Mouse (Mus musculus): ENCODE data around the gene Heca. TPM values are rescaled to one million over a fixed set of nuclear protein-coding genes. Genes with fewer than 3 reads are reported as not detected.

Heca gene
- total RNA-seq (2012; rRNA removed) (6.6 and 12.4 TPM in 2 replicates), total RNA-seq (2014; rRNA removed) (11.1 and 15.6 TPM in 2 replicates), polyA plus RNA-seq (2012; ENCODE audit: insufficient read length, low read depth) (9.1 and 10.0 TPM in 2 replicates)

DNA sequence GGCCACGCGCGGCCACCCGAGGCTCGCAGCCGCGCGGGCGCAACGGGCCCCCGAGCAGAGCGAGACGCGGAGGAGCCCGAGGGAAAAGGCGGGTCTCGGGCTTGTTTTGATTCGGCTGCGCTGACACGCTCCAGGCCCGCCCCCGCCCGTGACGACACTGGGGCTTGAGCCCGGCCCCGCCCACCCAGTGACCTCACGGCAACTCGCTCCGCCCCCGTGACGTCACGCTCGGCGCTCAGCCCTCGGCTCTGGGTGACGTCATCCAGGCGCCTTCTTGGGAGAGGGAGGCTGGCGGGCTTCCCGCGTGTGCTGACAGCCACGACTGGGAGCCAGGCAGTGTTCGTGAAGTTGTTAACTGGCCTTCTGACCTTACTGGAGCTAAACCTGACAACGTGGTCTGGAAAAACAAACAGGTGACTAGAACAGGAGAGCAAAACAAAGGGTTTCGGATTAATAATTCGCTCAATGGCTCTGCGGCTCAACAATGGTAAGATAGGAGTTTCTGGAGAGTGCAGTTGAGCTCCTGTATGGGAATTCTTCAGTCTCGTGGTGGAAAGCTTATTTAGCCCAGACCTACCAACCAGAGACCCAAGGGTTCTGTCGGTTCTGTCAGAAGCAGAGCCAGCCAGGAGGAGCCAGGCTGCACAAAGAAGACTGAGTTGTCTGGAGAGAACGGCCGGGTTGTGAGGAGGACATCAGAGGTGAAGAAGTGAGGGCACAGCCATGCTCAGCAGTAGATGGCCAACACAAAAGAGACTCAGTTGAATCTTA is at the start of gene Heca:
Gene Heca (minus strand): TSS at position 108 of the 771 bp plus-strand sequence.
- Histone ChIP-seq H3K9ac (ENCODE audit: insufficient read depth, low read depth) (peak within 1 kb of the TSS; percentile 89), H3K9me3 (replicated peaks; ENCODE audit: low read length) (peaks cover under 1% of the 10 kb centered on the region), H3K79me2 (replicated peaks; ENCODE audit: control insufficient read depth, extremely low read depth, insufficient read depth, poor library complexity, severe bottlenecking) (peaks cover 8% of the 10 kb centered on the region), H3K36me3 (replicated peaks in 1 of 2; ENCODE audit: control insufficient read depth in 1 of 2, insufficient read depth in 1 of 2, low read length in 1 of 2) (peaks cover 0 to 10% of the 10 kb centered on the region in 2 experiments), H3K4me3 (replicated peaks in 1 of 3; ENCODE audit: low read depth in 2 of 3, low read length in 2 of 3, poor library complexity in 1 of 3) (peak within 1 kb of the TSS; percentile 61 to 83 (median 78)), H3K27ac (ENCODE audit: insufficient read depth, low read depth) (no peak within 1 kb of the TSS), H3K4me2 (ENCODE audit: insufficient read depth, low read depth, poor library complexity, severe bottlenecking) (peak within 1 kb of the TSS; percentile 47; the same call in 1 of the 2 replicates), H3K4me1 (ENCODE audit: control insufficient read depth in 1 of 2, insufficient read depth in 2 of 2) (peaks cover 7 to 50% of the 10 kb centered on the region in 2 experiments; a peak in 3 of 4 replicates), H3K27me3 (replicated peaks) (no peaks in the 10 kb centered on the region)
- TF ChIP-seq BHLHE40 (IDR thresholded peaks at IDR 0.05; ENCODE audit: low read depth, low read length), result 0 out of 2 replicates have a peak, but pooled peaks have one; percentile 4
- TF ChIP-seq EP300 (IDR thresholded peaks at IDR 0.05; ENCODE audit: low read length), result no peak
- TF ChIP-seq POLR2A (IDR thresholded peaks at IDR 0.05; ENCODE audit: low read depth, low read length), result peak; percentile 32; the same call in 1 of the 2 replicates
- no peak for TF ChIP-seq UBTF (IDR thresholded peaks at IDR 0.05; ENCODE audit: low read depth, low read length)
- TF ChIP-seq GABPA (IDR thresholded peaks at IDR 0.05; ENCODE audit: insufficient replicate concordance, low read depth, low read length), result peak; percentile 96
- TF ChIP-seq IRF4 (IDR thresholded peaks at IDR 0.05; ENCODE audit: low read depth, low read length), result no peak
- no peak for TF ChIP-seq POLR2AphosphoS2 (IDR thresholded peaks at IDR 0.05; ENCODE audit: low read depth, low read length)
- peak; percentile 33 for TF ChIP-seq JUN (IDR thresholded peaks at IDR 0.05; ENCODE audit: insufficient read depth, low read depth, low read length)
- TF ChIP-seq JUND (conservative IDR thresholded peaks at IDR 0.05; ENCODE audit: low read depth, low read length), result peak; percentile 35; the same call in 1 of the 2 replicates
- peak; percentile 25; the same call in 1 of the 2 replicates for TF ChIP-seq NRF1 (IDR thresholded peaks at IDR 0.05; ENCODE audit: low read depth, low read length)
- 0 out of 2 replicates have a peak, but pooled peaks have one; percentile 8 for TF ChIP-seq MAX (IDR thresholded peaks at IDR 0.05; ENCODE audit: low read length)
- dilution Hi-C loops (cut with MboI; ENCODE audit: extremely low pct_ligation_motif_present, extremely low pct_unique_long_range_greater_than_20kb, low sequenced_read_pairs), result no loop called here
- DNase-seq (ENCODE audit: extremely low read depth), result peak; percentile 83
- in situ Hi-C loops (cut with MboI; ENCODE audit: low pct_ligation_motif_present, low pct_unique_long_range_greater_than_20kb, low sequenced_read_pairs), result no loop called here

DNA sequence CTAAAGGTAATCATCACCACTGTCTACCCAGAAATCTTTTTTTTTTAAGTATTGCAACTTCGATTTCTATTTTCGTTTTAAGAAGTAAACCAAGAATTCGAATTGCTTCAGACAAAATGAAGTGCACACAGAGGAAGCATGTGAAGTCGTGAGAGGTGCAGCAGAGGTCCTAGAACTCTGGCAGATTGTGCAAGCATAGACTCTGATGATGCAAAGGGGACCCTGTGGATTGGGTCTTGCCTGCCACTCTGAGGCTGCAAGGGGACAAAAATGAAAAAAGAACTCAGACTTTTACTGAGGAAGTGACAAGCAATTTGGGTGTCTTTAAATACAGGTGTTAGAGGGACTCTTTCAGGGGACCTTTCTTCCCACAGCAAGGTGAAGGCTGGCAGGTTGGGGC is 42.7 kb upstream of the Heca start:
- H3K9me3 ChIP-seq (replicated peaks; ENCODE audit: low read length), result no peaks in the 10 kb centered on the region
- no peak for DNase-seq (ENCODE audit: extremely low read depth)
- no peak overlapping the region for H3K4me2 ChIP-seq (ENCODE audit: insufficient read depth, low read depth, poor library complexity, severe bottlenecking)
- in situ Hi-C loops (cut with MboI; ENCODE audit: low pct_ligation_motif_present, low pct_unique_long_range_greater_than_20kb, low sequenced_read_pairs), result no loop called here
- dilution Hi-C loops (cut with MboI; ENCODE audit: extremely low pct_ligation_motif_present, extremely low pct_unique_long_range_greater_than_20kb, low sequenced_read_pairs), result no loop called here
- H3K4me1 ChIP-seq (ENCODE audit: control insufficient read depth in 1 of 2, insufficient read depth in 2 of 2), result peaks cover 4 to 31% of the 10 kb centered on the region in 2 experiments; a peak in 2 of 4 replicates
- no peak overlapping the region for H3K27ac ChIP-seq (ENCODE audit: insufficient read depth, low read depth)
- no peaks in the 10 kb centered on the region for H3K36me3 ChIP-seq (replicated peaks in 1 of 2; ENCODE audit: control insufficient read depth in 1 of 2, insufficient read depth in 1 of 2, low read length in 1 of 2)
- TF ChIP-seq POLR2AphosphoS2 (IDR thresholded peaks at IDR 0.05; ENCODE audit: low read depth, low read length) (no peak), POLR2A (IDR thresholded peaks at IDR 0.05; ENCODE audit: low read depth, low read length) (no peak), MAX (IDR thresholded peaks at IDR 0.05; ENCODE audit: low read length) (no peak), ELF1 (IDR thresholded peaks at IDR 0.05; ENCODE audit: low read depth, low read length) (no peak)
- no peak overlapping the region for H3K4me3 ChIP-seq (replicated peaks in 1 of 3; ENCODE audit: low read depth in 2 of 3, low read length in 2 of 3, poor library complexity in 1 of 3)
- no peak overlapping the region for H3K9ac ChIP-seq (ENCODE audit: insufficient read depth, low read depth)
- H3K27me3 ChIP-seq (replicated peaks), result no peaks in the 10 kb centered on the region
- no peaks in the 10 kb centered on the region for H3K79me2 ChIP-seq (replicated peaks; ENCODE audit: control insufficient read depth, extremely low read depth, insufficient read depth, poor library complexity, severe bottlenecking)
